Mouse (Mus musculus) midbrain, embryonic 13.5 days (tissue): ENCODE measurements around the gene D10Wsu102e. TPM values are rescaled to one million over a fixed set of nuclear protein-coding genes. Genes with fewer than 3 reads are reported as not detected.
"Not testable (repeated sequence)": the region's sequence is repeated elsewhere in the genome, so short reads cannot be mapped to it uniquely, and the experiment has no call there.

ENCODE experiments used
- ATAC-seq: fragments of 200-750 bp; cut with Nextera tagmentation; 2 replicates; pipeline ENCODE4 v1.8.0; 2017; ENCODE audit warnings: mild to moderate bottlenecking, moderate TSS enrichment, moderate library complexity
- H3K27ac ChIP-seq: fragments of 300-500 bp; sonication (generic); 2 replicates; pipeline ENCODE4 v1.5.1; 2015; ENCODE audit warnings: inconsistent platforms, mild to moderate bottlenecking, moderate library complexity
- H3K27me3 ChIP-seq: fragments of 300-500 bp; sonication (generic); 2 replicates; pipeline ENCODE4 v1.6.1; 2015; ENCODE audit warnings: mild to moderate bottlenecking, inconsistent platforms
- H3K36me3 ChIP-seq: fragments of 300-500 bp; sonication (generic); 2 replicates; pipeline ENCODE4 v1.6.1; 2015; ENCODE audit warnings: mild to moderate bottlenecking, inconsistent platforms
- H3K4me1 ChIP-seq: fragments of 300-500 bp; sonication (generic); replicated peaks from 2 replicates; pipeline ENCODE4 v1.6.1; 2015; ENCODE audit warnings: inconsistent platforms
- H3K4me2 ChIP-seq: fragments of 300-500 bp; sonication (generic); replicated peaks from 2 replicates; pipeline ENCODE4 v1.6.1; 2015; ENCODE audit warnings: moderate library complexity, mild to moderate bottlenecking, inconsistent platforms
- H3K4me3 ChIP-seq: fragments of 300-500 bp; sonication (generic); replicated peaks from 2 replicates; pipeline ENCODE4 v1.5.1; 2015; ENCODE audit warnings: mild to moderate bottlenecking, inconsistent platforms
- H3K9ac ChIP-seq: fragments of 300-500 bp; sonication (generic); replicated peaks from 2 replicates; pipeline ENCODE4 v1.6.1; 2015; ENCODE audit warnings: mild to moderate bottlenecking, inconsistent platforms
- H3K9me3 ChIP-seq: fragments of 300-500 bp; sonication (generic); 2 replicates; pipeline ENCODE4 v1.6.1; 2016; ENCODE audit warnings: mild to moderate bottlenecking, inconsistent platforms
- WGBS: fragments of 180-500 bp; shearing (Covaris S2); methylation state at CpG from one replicate; pipeline ENCODE4 v1.1.7; 2015; 5-methylcytosine and 5-hydroxymethylcytosine counted together
- polyA plus RNA-seq: library from polyadenylated mRNA; unstranded; fragments of >200 nt; fragmentation: Nextera tagmentation; extraction: Ambion mirVana; gene quantifications from 2 replicates; pipeline ENCODE4 v1.2.1, GENCODE M21; 2015

D10Wsu102e gene
- polyA plus RNA-seq, 1 experiment from 2014 or later, result 0.94 TPM

GRCm38 (mm10) chr10:83350689-83351088 is 9.3 kb upstream of the D10Wsu102e start:
- Histone ChIP-seq H3K9me3 (no peaks in the 10 kb centered on the region), H3K4me1 (peaks cover 4% of the 10 kb centered on the region; the same call in 1 of the 2 replicates), H3K27ac (no peak overlapping the region), H3K9ac (no peak overlapping the region), H3K4me3 (no peak overlapping the region), H3K36me3 (no peaks in the 10 kb centered on the region), H3K27me3 (no peaks in the 10 kb centered on the region), H3K4me2 (no peak overlapping the region)
- no peak for ATAC-seq
- WGBS, result 91% methylated on average over 2 of the region's 2 CpGs

DNA sequence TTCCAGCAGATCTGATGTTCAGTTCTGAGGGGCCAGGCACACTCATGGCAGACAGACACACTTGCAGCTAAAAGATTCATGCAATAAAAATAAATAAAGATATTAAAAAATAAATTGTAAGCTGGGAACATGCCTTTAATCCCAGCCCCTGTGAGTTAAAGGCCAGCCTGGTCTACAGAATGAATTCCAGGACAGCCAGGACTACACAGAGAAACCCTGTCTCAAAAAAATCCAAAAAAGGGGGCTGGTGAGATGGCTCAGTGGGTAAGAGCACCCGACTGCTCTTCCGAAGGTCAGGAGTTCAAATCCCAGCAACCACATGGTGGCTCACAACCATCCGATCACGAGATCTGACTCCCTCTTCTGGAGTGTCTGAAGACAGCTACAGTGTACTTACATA is 8.2 kb upstream of the D10Wsu102e start:
- 81% methylated on average over 4 of the region's 4 CpGs for WGBS
- H3K4me3 ChIP-seq, H3K27me3 ChIP-seq, H3K4me2 ChIP-seq, H3K9me3 ChIP-seq, H3K27ac ChIP-seq, H3K9ac ChIP-seq, H3K4me1 ChIP-seq, ATAC-seq, H3K36me3 ChIP-seq: not testable (repeated sequence)

DNA sequence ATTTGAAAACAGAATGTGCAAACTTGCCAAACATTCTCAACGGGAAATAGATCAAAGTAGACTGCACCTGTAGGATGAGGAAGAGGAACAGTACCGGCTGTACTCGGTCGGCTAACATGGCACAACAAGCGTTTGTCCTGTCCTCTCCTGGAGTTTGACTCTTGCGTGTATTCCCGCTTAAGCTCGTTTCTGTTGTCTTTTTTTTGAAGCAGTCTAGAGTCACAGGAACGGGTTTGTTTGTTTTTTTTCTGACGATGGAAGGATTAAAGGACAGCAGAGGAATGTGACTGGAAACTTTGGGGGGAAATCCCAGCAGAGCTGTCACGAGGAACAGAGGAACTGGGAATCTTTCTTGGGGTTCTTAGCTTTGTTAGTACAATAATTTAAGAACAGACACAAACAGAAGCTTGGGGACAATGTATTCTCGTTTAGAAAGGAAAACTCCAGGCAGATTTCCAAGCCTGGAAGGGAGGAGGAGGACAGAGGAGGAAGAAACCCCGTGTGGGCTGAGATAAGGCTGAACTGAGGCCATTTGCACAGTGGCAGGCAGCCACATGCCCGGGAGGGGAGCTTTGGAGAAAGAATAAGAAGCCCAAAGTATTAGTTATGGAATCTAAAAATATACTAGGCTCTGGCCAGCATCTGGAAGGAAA is 6.2 kb upstream of the D10Wsu102e start:
- Histone ChIP-seq H3K36me3 (no peaks in the 10 kb centered on the region), H3K4me3 (no peak overlapping the region), H3K4me2 (no peak overlapping the region), H3K27ac (no peak overlapping the region), H3K9me3 (no peaks in the 10 kb centered on the region), H3K27me3 (0 out of 2 replicates have a peak, but pooled peaks cover 4% of the 10 kb centered on the region), H3K4me1 (0 out of 2 replicates have a peak, but pooled peaks cover 4% of the 10 kb centered on the region), H3K9ac (no peak overlapping the region)
- 62% methylated on average over 14 of the region's 14 CpGs for WGBS
- no peak for ATAC-seq

GRCm38 (mm10) chr10:83354333-83354719 is 5.7 kb upstream of the D10Wsu102e start:
- Histone ChIP-seq H3K27ac (no peak overlapping the region), H3K9me3 (no peaks in the 10 kb centered on the region), H3K4me2 (no peak overlapping the region), H3K9ac (no peak overlapping the region), H3K4me1 (peaks cover 7% of the 10 kb centered on the region), H3K36me3 (no peaks in the 10 kb centered on the region), H3K4me3 (no peak overlapping the region), H3K27me3 (0 out of 2 replicates have a peak, but pooled peaks cover 4% of the 10 kb centered on the region)
- WGBS, result 66% methylated on average over 8 of the region's 8 CpGs
- 0 out of 2 replicates have a peak, but pooled peaks have one; percentile 24 for ATAC-seq

GRCm38 (mm10) chr10:83356416-83356815 is 3.6 kb upstream of the D10Wsu102e start:
- Histone ChIP-seq H3K9ac (no peak overlapping the region), H3K27me3 (0 out of 2 replicates have a peak, but pooled peaks cover 4% of the 10 kb centered on the region), H3K9me3 (no peaks in the 10 kb centered on the region), H3K4me3 (no peak overlapping the region), H3K27ac (no peak overlapping the region), H3K36me3 (no peaks in the 10 kb centered on the region), H3K4me1 (peaks cover 20% of the 10 kb centered on the region), H3K4me2 (no peak overlapping the region)
- ATAC-seq, result no peak
- 82% methylated on average over 12 of the region's 12 CpGs for WGBS

DNA sequence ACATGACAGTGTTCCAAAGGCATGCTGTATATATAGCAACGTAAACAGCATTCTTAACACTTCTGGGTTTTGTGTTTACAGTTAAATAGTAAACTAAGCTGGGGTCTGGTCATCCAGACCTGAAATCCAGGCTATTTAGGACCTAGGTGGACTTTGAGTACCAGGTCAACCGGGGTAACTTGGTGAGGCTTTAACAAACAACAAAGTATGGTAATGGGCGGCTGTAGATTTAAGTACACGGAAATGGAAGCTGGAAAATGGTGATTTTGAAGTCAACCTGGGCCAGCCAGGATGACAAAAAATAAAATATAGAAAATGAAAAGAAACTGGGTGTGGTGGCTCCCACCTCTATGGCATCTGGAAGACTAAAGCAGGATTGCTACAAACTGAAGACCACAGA is 570 bp upstream of the D10Wsu102e start:
- Histone ChIP-seq H3K9ac (peak overlapping the region; percentile 89), H3K4me1 (peaks cover 21% of the 10 kb centered on the region), H3K4me3 (peak overlapping the region; percentile 89), H3K9me3 (no peaks in the 10 kb centered on the region), H3K36me3 (peaks cover 20% of the 10 kb centered on the region), H3K27ac (peak overlapping the region; percentile 70; the same call in 1 of the 2 replicates), H3K4me2 (peak overlapping the region; percentile 89), H3K27me3 (0 out of 2 replicates have a peak, but pooled peaks cover 4% of the 10 kb centered on the region)
- WGBS, result 81% methylated on average over 4 of the region's 4 CpGs
- no peak for ATAC-seq

DNA sequence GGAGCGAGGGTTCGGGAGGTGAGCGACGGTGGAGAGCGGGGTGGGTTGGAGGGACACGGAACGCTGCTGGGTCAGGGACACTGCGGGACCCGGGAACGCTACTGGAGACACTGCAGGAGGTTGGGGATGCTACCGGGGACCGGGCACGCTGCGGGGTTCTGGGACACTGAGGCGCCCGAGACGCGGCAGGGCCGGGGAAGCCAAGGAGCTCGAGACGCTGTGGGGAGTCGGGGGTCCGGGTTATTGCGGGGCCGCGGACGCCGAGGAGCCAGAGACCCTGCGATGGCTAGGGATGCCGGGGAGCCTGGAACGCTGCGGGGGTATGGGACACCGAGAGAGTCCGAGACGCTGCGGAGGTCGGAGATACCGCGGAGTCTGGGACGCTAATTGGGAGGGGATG is 335 bp downstream of the D10Wsu102e start:
- Histone ChIP-seq H3K9ac (peak overlapping the region; percentile 89), H3K27me3 (0 out of 2 replicates have a peak, but pooled peaks cover 4% of the 10 kb centered on the region), H3K4me1 (peaks cover 21% of the 10 kb centered on the region), H3K36me3 (peaks cover 27% of the 10 kb centered on the region), H3K9me3 (no peaks in the 10 kb centered on the region), H3K4me2 (peak overlapping the region; percentile 89), H3K4me3 (peak overlapping the region; percentile 89), H3K27ac (peak overlapping the region; percentile 76)
- ATAC-seq, result peak; percentile 35; the same call in 1 of the 2 replicates
- 0% methylated on average over 39 of the region's 40 CpGs for WGBS

DNA sequence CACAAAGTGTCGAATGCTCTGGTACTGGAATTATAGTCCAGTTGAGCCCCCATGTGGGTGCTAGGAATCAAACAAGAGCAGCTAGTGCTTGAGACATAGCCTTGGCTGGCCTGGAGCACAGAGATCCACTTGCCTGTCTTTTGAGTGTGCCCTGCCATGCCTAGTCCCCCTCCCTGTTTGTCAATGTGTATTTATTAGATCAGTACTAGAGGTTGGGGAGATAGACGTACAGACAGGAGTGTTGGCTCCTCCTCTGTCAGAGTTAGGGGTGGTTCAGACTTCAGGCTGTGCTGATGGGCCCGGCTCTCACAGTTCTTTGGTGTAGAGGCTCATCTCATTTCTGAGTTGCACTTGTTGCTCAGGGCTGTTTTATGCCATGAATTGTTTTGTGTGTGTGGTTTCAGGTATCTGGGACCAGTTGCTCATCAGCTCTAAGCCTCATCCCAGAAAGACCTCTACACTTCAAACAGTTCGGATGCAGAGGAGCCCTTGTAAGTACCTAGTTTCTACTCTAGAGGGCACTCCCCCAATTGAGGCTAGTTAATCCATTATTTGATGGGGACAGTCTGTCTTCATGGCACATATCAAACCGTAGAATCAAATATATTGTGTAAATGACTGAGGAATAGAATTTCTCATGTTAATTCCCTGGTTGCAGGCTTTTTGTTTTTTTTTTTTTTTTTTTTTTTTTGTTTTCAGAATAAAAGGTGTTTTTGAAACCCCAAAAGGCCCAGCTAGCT is 1.8 kb downstream of the D10Wsu102e start:
- H3K9ac ChIP-seq, result no peak overlapping the region
- peaks cover 21% of the 10 kb centered on the region for H3K4me1 ChIP-seq
- H3K9me3 ChIP-seq, result no peaks in the 10 kb centered on the region
- WGBS, result 56% methylated on average over 5 of the region's 5 CpGs
- peak overlapping the region; percentile 89 for H3K4me2 ChIP-seq
- ATAC-seq, result no peak
- peak overlapping the region; percentile 89 for H3K4me3 ChIP-seq
- 0 out of 2 replicates have a peak, but pooled peaks cover 1% of the 10 kb centered on the region for H3K27me3 ChIP-seq
- no peak overlapping the region for H3K27ac ChIP-seq
- H3K36me3 ChIP-seq, result peaks cover 42% of the 10 kb centered on the region

DNA sequence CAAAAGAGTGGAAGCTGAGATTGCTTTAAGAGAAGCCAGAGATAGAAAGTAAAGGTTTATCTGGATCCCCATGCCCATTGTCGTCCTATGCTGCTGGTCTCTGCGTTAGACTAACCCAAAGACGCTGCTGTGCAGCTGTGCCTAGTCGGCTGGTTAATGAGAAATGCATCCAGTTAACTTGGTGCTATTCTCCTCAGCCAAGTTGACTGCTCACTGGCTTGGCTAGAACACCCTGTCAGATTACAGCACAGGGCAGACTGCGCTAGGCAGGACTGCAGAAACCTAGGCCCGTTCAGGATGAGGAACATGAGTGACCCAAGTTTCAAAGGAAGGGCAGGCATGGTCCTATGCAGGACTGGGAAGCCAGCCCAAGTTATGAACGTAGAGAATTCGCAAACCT is 3.4 kb downstream of the D10Wsu102e start:
- Histone ChIP-seq H3K4me1 (peaks cover 21% of the 10 kb centered on the region), H3K4me3 (no peak overlapping the region), H3K36me3 (peaks cover 58% of the 10 kb centered on the region), H3K27me3 (no peaks in the 10 kb centered on the region), H3K9ac (no peak overlapping the region), H3K9me3 (no peaks in the 10 kb centered on the region), H3K4me2 (no peak overlapping the region), H3K27ac (no peak overlapping the region)
- no peak for ATAC-seq
- WGBS, result 96% methylated on average over 8 of the region's 8 CpGs

- 90% methylated on average over 5 of the region's 5 CpGs for WGBS
- Histone ChIP-seq H3K27ac (no peak overlapping the region), H3K9me3 (no peaks in the 10 kb centered on the region), H3K4me3 (no peak overlapping the region), H3K36me3 (peaks cover 81% of the 10 kb centered on the region), H3K27me3 (no peaks in the 10 kb centered on the region), H3K4me1 (no peaks in the 10 kb centered on the region), H3K9ac (no peak overlapping the region), H3K4me2 (no peak overlapping the region)
- no peak for ATAC-seq
Observed at GRCm38 (mm10) chr10:83368918-83369317, 8.9 kb downstream of the D10Wsu102e start.

DNA sequence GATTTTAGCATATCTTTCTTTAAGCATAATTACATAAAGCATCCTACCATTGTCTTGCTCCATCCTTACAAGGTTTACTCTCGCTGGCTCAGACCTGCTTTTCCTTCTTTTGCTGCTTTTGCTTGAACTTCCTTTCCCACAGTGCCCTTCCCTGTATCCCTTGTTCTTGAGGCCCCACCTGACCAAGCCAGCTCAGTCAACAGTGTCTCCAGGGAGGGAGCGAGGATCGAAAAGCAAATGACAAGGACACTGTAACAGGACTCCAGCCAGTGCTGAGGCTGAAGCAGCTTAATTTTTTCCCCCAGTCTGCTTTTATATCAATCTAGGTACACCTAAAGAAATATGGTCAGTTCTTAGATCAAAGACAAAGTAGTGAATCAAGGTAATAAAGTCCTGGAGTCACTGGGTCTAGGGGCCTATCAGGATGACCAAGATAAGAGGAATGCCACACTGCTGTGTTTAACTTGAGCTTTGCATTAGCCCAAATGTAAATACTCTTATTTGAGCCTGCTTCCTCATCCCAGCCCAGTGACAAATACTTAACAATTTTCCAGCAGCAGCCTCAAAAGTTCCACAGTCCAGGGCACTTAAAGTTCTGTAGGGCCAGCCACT is 14.1 kb downstream of the D10Wsu102e start:
- no peaks in the 10 kb centered on the region for H3K4me1 ChIP-seq
- H3K9me3 ChIP-seq, result no peaks in the 10 kb centered on the region
- ATAC-seq, result no peak
- H3K27me3 ChIP-seq, result no peaks in the 10 kb centered on the region
- no peak overlapping the region for H3K4me3 ChIP-seq
- 94% methylated on average over 3 of the region's 3 CpGs for WGBS
- H3K36me3 ChIP-seq, result peaks cover 49% of the 10 kb centered on the region
- H3K9ac ChIP-seq, result no peak overlapping the region
- H3K27ac ChIP-seq, result no peak overlapping the region
- no peak overlapping the region for H3K4me2 ChIP-seq

DNA sequence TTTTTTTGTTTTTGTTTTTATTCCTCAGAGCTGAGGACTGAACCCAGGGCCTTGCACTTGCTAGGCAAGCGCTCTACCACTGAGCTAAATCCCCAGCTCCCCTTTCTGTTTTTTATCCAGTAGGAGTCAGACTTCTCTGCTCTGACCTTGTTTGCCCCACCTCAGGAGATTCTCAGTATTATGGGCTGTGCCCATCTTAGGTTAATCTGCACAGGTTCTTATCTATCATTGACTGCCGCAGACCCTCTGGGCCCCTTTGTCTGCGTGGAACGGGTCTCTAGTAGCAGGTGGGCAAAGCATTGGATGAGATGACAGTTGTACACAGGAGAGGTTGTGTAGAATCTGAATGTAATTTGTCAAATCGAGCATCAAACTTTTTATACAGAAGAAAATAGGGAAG is 15.4 kb downstream of the D10Wsu102e start:
- H3K4me3 ChIP-seq, H3K4me2 ChIP-seq, H3K4me1 ChIP-seq, ATAC-seq, H3K27me3 ChIP-seq, H3K9me3 ChIP-seq, H3K9ac ChIP-seq, H3K27ac ChIP-seq: not testable (repeated sequence)
- H3K36me3 ChIP-seq, result peaks cover 48% of the 10 kb centered on the region
- WGBS, result 97% methylated on average over 5 of the region's 5 CpGs
